Mouse (Mus musculus): ENCODE results near the gene Cryzl2.

DNA sequence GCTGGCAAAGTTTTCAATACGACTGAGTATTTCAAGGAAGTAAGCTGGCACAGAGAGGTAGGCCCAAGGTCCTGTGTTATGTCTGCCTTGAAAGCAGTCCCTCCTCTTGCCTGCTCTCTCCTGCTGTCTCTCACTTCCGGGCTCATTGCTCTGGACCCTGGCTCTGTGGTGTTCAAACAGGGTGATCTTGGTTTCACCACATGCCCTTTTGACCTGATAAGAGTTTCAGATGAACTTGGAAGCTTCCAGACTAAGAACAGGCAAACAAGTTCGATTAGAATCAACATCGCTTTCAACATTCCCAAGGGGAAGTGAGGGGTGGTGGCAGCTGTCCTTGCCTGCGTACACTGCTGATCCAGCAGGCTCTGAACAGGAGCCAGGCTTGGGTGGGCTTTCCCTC, 68.2 kb downstream of the Cryzl2 start:
- TF ChIP-seq CHD2 (IDR thresholded peaks at IDR 0.05; ENCODE audit: low read depth, low read length) (no peak), ZC3H11A (IDR thresholded peaks at IDR 0.05; ENCODE audit: borderline replicate concordance, low read depth, low read length) (no peak), MAFK (IDR thresholded peaks at IDR 0.05; ENCODE audit: insufficient read depth, low read depth, low read length) (no peak)

All from ES-E14 (cell line).